Mouse (Mus musculus): ENCODE data around the gene Dpm3. TPM values are rescaled to one million over a fixed set of nuclear protein-coding genes. Genes with fewer than 3 reads are reported as not detected.
A peak's percentile ranks its signal among the peaks of the same experiment; 100 is the strongest.

Dpm3 gene
- polyA plus RNA-seq, 1 experiment from 2014 or later: 73.2 TPM

DNA sequence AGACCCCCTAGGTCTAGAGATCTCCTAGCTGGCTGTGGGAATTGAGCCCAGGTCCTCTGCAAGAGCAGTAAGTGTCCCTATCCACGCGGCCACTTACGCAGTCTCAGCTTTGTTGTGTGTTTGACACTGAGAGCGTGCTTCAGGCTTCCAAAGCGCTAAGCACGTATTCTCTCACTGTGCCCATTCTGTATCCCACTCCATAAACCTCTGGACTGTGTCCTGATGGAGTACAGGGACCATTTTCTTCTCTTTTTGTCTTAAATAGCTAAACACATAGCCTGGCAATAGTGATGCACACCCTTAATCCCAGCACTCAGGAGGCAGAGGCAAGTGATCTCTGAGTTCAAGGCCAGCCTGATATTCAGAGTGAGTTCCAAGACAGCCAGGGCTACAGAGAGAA is 39.8 kb downstream of the Dpm3 start:
- 84% methylated on average over 6 of the region's 6 CpGs for WGBS (ENCODE audit: insufficient replicate concordance)
- ATAC-seq (no peak), DNase-seq (no peak)
- Histone ChIP-seq H3K4me1 (ENCODE audit: insufficient read depth) (peaks cover 9% of the 10 kb centered on the region; the same call in 1 of the 2 replicates), H3K4me2 (ENCODE audit: low read depth, low read length) (peak overlapping the region; percentile 67; the same call in 1 of the 2 replicates), H3K27ac (ENCODE audit: low read depth) (peak overlapping the region; percentile 86; the same call in 1 of the 2 replicates), H3K4me3 (ENCODE audit: low read depth, low read length) (no peak overlapping the region), H3K27me3 (ENCODE audit: insufficient read depth, low read length) (0 out of 2 replicates have a peak, but pooled peaks cover 3% of the 10 kb centered on the region), H3K9me3 (ENCODE audit: low read length) (no peaks in the 10 kb centered on the region), H3K9ac (replicated peaks) (0 out of 2 replicates have a peak overlapping the region, but pooled peaks have one; percentile 51), H3K36me3 (replicated peaks; ENCODE audit: insufficient read depth, low read length) (no peaks in the 10 kb centered on the region)
- TF ChIP-seq CTCF (IDR thresholded peaks at IDR 0.05; ENCODE audit: low read depth) (no peak), EP300 (IDR thresholded peaks at IDR 0.05; ENCODE audit: low read depth) (no peak)

DNA sequence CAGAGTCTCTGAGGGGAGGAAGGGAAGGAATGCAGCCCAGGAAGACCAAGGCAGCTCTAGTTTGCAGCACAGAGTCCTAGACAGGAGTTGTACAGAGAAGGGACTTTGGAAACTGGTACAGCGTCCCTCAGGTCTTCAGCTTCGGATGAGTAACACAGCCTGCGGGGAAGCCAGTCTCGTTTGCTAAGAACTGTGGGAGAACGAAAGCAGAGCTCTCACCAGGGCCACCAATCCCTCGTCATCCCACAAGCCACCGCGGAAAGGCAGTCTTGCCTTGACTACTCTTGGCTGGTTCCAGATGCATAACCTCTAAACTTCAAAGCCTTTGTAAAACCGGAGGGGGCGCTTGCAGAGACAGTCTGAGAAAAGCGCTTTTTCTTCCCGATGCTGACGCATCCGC is 40.3 kb downstream of the Dpm3 start:
- peaks cover 5% of the 10 kb centered on the region for H3K4me1 ChIP-seq (ENCODE audit: insufficient read depth)
- no peaks in the 10 kb centered on the region for H3K9me3 ChIP-seq (ENCODE audit: low read length)
- H3K4me2 ChIP-seq (ENCODE audit: low read depth, low read length): peak overlapping the region; percentile 67
- H3K9ac ChIP-seq (replicated peaks): peak overlapping the region; percentile 51; the same call in 1 of the 2 replicates
- 0 out of 2 replicates have a peak, but pooled peaks cover 3% of the 10 kb centered on the region for H3K27me3 ChIP-seq (ENCODE audit: insufficient read depth, low read length)
- peak overlapping the region; percentile 86 for H3K27ac ChIP-seq (ENCODE audit: low read depth)
- DNase-seq (no peak), ATAC-seq (peak; percentile 22)
- H3K36me3 ChIP-seq (replicated peaks; ENCODE audit: insufficient read depth, low read length): no peaks in the 10 kb centered on the region
- TF ChIP-seq CTCF (IDR thresholded peaks at IDR 0.05; ENCODE audit: low read depth) (peak; percentile 23; the same call in 1 of the 2 replicates), EP300 (IDR thresholded peaks at IDR 0.05; ENCODE audit: low read depth) (no peak)
- WGBS (ENCODE audit: insufficient replicate concordance): 5% methylated on average over 14 of the region's 14 CpGs
- peak overlapping the region; percentile 24 for H3K4me3 ChIP-seq (ENCODE audit: low read depth, low read length)

DNA sequence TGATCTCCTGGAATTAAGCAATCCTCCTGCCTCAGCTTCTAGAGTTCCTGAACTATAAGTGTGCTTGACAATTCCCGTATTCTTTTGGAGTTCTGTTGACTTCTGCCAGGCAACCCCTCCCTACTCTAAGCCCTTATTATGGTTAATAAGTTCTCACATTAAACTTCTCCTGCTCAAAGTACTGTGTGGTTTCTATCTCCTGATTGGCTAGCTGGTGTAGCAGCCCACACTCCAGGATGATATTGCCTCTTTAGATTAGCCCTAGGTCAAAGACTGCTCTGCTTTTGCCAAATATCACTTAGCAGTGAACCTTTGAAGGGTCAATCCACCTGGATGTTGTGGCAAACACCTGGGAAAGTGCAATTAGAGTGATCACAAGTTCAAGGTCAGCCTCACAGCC is 40.9 kb downstream of the Dpm3 start:
- ATAC-seq (peak; percentile 87), DNase-seq (no peak)
- TF ChIP-seq CTCF (IDR thresholded peaks at IDR 0.05; ENCODE audit: low read depth) (no peak), EP300 (IDR thresholded peaks at IDR 0.05; ENCODE audit: low read depth) (peak; percentile 24; the same call in 1 of the 2 replicates)
- Histone ChIP-seq H3K36me3 (replicated peaks; ENCODE audit: insufficient read depth, low read length) (no peaks in the 10 kb centered on the region), H3K4me2 (ENCODE audit: low read depth, low read length) (peak overlapping the region; percentile 67), H3K4me1 (ENCODE audit: insufficient read depth) (peaks cover 5% of the 10 kb centered on the region), H3K27ac (ENCODE audit: low read depth) (peak overlapping the region; percentile 86), H3K27me3 (ENCODE audit: insufficient read depth, low read length) (0 out of 2 replicates have a peak, but pooled peaks cover 3% of the 10 kb centered on the region), H3K4me3 (ENCODE audit: low read depth, low read length) (peak overlapping the region; percentile 24), H3K9ac (replicated peaks) (peak overlapping the region; percentile 51; the same call in 1 of the 2 replicates), H3K9me3 (ENCODE audit: low read length) (no peaks in the 10 kb centered on the region)
- WGBS (ENCODE audit: insufficient replicate concordance): 44% methylated on average over 1 of the region's 1 CpGs

GRCm38 (mm10) chr3:89300514-89300913 is 41.4 kb downstream of the Dpm3 start:
- no peak overlapping the region for H3K9ac ChIP-seq (replicated peaks)
- no peaks in the 10 kb centered on the region for H3K36me3 ChIP-seq (replicated peaks; ENCODE audit: insufficient read depth, low read length)
- TF ChIP-seq CTCF (IDR thresholded peaks at IDR 0.05; ENCODE audit: low read depth): peak; percentile 43
- TF ChIP-seq EP300 (IDR thresholded peaks at IDR 0.05; ENCODE audit: low read depth): no peak
- H3K4me1 ChIP-seq (ENCODE audit: insufficient read depth): peaks cover 5% of the 10 kb centered on the region
- H3K9me3 ChIP-seq (ENCODE audit: low read length): no peaks in the 10 kb centered on the region
- DNase-seq: no peak
- H3K27me3 ChIP-seq (ENCODE audit: insufficient read depth, low read length): 0 out of 2 replicates have a peak, but pooled peaks cover 3% of the 10 kb centered on the region
- H3K4me3 ChIP-seq (ENCODE audit: low read depth, low read length): no peak overlapping the region
- ATAC-seq: peak; percentile 35
- no peak overlapping the region for H3K4me2 ChIP-seq (ENCODE audit: low read depth, low read length)
- H3K27ac ChIP-seq (ENCODE audit: low read depth): peak overlapping the region; percentile 86
- WGBS (ENCODE audit: insufficient replicate concordance): 62% methylated on average over 2 of the region's 2 CpGs

- 72% methylated on average over 6 of the region's 6 CpGs for WGBS (ENCODE audit: insufficient replicate concordance)
Observed at GRCm38 (mm10) chr3:89304440-89304839, 45.3 kb downstream of the Dpm3 start.

GRCm38 (mm10) chr3:89305105-89305504 is 45.9 kb downstream of the Dpm3 start:
- no peak for DNase-seq
- H3K4me3 ChIP-seq (ENCODE audit: low read depth, low read length): no peak overlapping the region
- H3K36me3 ChIP-seq (replicated peaks; ENCODE audit: insufficient read depth, low read length): no peaks in the 10 kb centered on the region
- peak overlapping the region; percentile 55 for H3K27ac ChIP-seq (ENCODE audit: low read depth)
- H3K9ac ChIP-seq (replicated peaks): peak overlapping the region; percentile 34
- TF ChIP-seq CTCF (IDR thresholded peaks at IDR 0.05; ENCODE audit: low read depth) (no peak), EP300 (IDR thresholded peaks at IDR 0.05; ENCODE audit: low read depth) (no peak)
- WGBS (ENCODE audit: insufficient replicate concordance): 60% methylated on average over 4 of the region's 4 CpGs
- no peak overlapping the region for H3K4me2 ChIP-seq (ENCODE audit: low read depth, low read length)
- ATAC-seq: no peak
- H3K9me3 ChIP-seq (ENCODE audit: low read length): no peaks in the 10 kb centered on the region
- 0 out of 2 replicates have a peak, but pooled peaks cover 2% of the 10 kb centered on the region for H3K27me3 ChIP-seq (ENCODE audit: insufficient read depth, low read length)
- peaks cover 5% of the 10 kb centered on the region for H3K4me1 ChIP-seq (ENCODE audit: insufficient read depth)

More at GRCm38 (mm10) chr3:89304440-89304839, 45.3 kb downstream of the Dpm3 start:
- H3K27me3 ChIP-seq (ENCODE audit: insufficient read depth, low read length): 0 out of 2 replicates have a peak, but pooled peaks cover 3% of the 10 kb centered on the region
- H3K27ac ChIP-seq (ENCODE audit: low read depth): no peak overlapping the region
- DNase-seq (no peak), ATAC-seq (no peak)
- H3K36me3 ChIP-seq (replicated peaks; ENCODE audit: insufficient read depth, low read length): no peaks in the 10 kb centered on the region
- H3K9me3 ChIP-seq (ENCODE audit: low read length): no peaks in the 10 kb centered on the region
- H3K9ac ChIP-seq (replicated peaks): no peak overlapping the region
- no peak overlapping the region for H3K4me2 ChIP-seq (ENCODE audit: low read depth, low read length)
- peaks cover 5% of the 10 kb centered on the region for H3K4me1 ChIP-seq (ENCODE audit: insufficient read depth)
- H3K4me3 ChIP-seq (ENCODE audit: low read depth, low read length): no peak overlapping the region
- TF ChIP-seq CTCF (IDR thresholded peaks at IDR 0.05; ENCODE audit: low read depth) (no peak), EP300 (IDR thresholded peaks at IDR 0.05; ENCODE audit: low read depth) (no peak)

Data from liver, postnatal 0 days (tissue).